Mouse (Mus musculus) c-Kit-positive CD71-positive TER-119-positive erythroid progenitor cells, embryonic 14.5 days (primary cell): ENCODE data around the gene Tpi1.
"Not testable (repeated sequence)": the region's sequence is repeated elsewhere in the genome, so short reads cannot be mapped to it uniquely, and the experiment has no call there.

ENCODE experiments used
- DNase-seq: peaks from one replicate; pipeline ENCODE4 v3.0.0-alpha.2; 2013; ENCODE audit warnings: low spot score

Gene Tpi1

GRCm38 (mm10) chr6:124831199-124831598 lies 17.1 kb upstream of the Tpi1 start:
- DNase-seq: not testable (repeated sequence)

- DNase-seq: peak; percentile 94
These were observed 16.0 kb upstream of the Tpi1 start for GRCm38 (mm10) chr6:124829799-124830700.

GRCm38 (mm10) chr6:124828868-124829798 lies 15.0 kb upstream of the Tpi1 start, which contains the start of the genes Usp5 and Cdca3:
Gene Usp5, minus strand, starts transcription at chr6:124829484.
Gene Cdca3, plus strand, starts transcription at chr6:124829547.
- peak; percentile 99 for DNase-seq

DNA sequence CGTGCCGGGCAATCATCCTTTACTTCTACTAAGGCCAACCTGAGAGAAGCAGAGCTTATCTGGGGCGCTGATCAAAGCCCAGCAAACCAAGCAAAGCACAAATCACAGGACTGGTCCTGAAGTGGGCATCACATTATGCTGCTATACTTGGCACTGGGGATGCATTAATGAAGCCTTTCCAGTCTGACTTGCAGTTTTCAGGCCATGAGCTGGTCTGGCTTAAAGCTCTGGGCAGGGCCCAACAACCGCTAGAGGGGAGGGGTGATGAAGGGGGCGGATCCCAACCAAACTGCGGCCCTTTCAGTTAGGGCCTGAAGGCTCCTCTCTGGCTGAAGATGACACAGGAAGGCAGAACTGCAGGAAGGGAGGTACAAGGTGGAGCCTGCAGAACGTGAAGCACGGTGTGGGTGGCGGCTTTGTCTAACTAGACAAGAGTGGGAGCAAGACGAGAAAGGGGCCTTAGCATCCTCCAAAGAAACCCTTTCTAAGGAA lies 14.1 kb upstream of the Tpi1 start:
- DNase-seq: no peak

GRCm38 (mm10) chr6:124822049-124822448 lies 8.0 kb upstream of the Tpi1 start:
- DNase-seq: no peak

DNA sequence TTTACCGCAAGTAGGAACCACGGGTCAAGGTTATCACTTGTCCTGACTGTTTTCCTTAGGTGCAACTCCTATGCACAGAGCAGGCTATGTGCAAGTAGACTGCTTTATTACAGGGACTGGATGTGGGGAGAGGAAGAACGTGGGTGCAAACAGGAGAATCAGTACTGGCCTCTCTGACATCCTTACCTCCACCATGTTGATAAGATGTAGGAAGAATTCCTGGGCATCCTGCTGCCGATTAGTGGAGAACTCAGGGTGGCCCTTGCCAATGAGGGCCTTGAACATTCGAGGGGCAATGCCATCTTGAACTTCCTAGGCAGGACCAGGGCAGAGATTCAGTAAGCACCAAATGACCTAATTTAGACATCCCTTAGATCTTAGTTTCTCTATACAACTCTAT lies 6.8 kb upstream of the Tpi1 start:
- DNase-seq: no peak

DNA sequence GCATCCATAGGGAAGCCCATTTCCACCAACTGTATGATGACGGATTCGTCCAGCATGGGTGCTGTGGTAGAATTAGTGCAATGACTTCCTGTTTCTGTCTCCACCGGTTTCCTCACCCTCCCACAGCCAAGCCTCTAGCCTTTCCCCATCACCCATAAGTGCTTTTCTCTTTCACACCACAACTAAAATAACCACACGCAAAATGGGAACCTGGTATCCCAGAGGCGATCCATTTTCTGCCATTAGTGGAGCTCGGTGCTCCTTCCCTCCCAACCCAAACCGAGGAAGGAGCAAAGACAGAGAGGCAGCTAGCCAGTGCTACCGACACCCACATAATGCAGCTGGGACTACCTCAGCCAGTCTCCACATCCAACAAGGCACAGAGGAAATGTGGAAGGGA lies 3.9 kb upstream of the Tpi1 start:
- DNase-seq: no peak

GRCm38 (mm10) chr6:124817563-124817962 lies 3.5 kb upstream of the Tpi1 start:
- no peak for DNase-seq

DNA sequence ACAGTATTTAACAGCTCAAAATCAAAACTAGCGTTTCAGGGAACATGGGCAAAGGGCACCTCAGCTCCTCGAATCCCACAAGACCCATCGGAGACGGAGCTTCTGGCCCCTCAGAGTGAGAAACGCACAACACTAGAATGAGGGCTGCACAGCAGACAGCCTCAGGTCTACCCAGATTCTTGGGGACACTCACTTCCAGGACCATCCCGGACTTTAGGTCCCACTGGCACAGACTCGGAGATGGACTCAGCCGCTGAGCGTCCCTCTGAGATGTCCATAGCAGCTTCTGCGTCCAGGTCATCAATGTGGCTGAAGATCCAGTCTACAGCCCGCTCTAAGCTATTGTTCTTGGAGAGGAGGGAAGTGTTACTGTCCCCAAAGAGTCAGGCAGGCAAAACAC lies 3.0 kb upstream of the Tpi1 start:
- no peak for DNase-seq

- no peak for DNase-seq
These were observed 2.5 kb upstream of the Tpi1 start for GRCm38 (mm10) chr6:124816611-124817010.

GRCm38 (mm10) chr6:124814858-124815774 lies 1.0 kb upstream of the Tpi1 start:
- DNase-seq: no peak

GRCm38 (mm10) chr6:124814448-124814847 lies 352 bp upstream of the Tpi1 start:
- DNase-seq: no peak

- DNase-seq: peak; percentile 58
These were observed 600 bp downstream of the Tpi1 start for GRCm38 (mm10) chr6:124813496-124813895.

GRCm38 (mm10) chr6:124812848-124813247 lies 1.2 kb downstream of the Tpi1 start:
- no peak for DNase-seq

GRCm38 (mm10) chr6:124811701-124812560 lies 2.2 kb downstream of the Tpi1 start:
- no peak for DNase-seq

GRCm38 (mm10) chr6:124811403-124811665 lies 2.8 kb downstream of the Tpi1 start:
- no peak for DNase-seq

DNA sequence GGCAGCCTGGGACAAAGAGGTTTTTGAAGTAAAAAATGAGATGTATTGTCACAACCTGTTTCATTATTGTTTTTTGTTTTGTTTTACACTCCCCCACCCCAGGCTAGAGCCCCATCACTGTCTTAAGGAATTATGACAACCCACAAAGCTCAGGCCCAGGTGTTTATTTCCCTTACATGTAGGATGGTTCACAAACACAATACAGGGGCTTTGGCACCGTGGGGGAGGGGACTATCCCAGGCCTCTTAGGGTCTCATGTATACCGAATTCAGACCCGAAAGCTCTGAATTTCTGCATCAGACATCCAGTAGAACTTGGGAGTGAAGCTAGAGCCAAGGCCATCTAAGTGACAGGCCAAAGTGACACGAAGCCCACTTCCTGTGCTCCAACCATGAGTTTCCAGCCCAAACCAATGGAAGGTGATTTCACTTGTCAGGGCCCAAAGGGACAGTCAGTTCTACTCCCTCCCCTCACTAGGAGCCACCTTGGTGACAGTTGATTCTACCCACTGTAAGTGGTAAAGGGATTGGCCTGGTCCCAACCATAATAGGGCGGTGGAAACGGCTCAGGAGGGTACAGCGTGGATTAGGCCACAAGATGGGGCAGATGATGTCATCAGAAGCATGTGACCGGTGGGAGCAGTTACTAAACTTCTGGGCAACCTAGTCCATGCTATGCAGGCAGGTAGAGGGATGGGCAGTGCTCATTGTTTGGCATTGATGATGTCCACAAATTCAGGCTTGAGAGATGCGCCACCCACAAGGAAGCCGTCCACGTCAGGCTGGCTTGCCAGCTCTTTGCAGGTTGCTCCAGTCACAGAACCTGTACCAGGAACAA lies 3.3 kb downstream of the Tpi1 start:
- not testable (repeated sequence) for DNase-seq

DNA sequence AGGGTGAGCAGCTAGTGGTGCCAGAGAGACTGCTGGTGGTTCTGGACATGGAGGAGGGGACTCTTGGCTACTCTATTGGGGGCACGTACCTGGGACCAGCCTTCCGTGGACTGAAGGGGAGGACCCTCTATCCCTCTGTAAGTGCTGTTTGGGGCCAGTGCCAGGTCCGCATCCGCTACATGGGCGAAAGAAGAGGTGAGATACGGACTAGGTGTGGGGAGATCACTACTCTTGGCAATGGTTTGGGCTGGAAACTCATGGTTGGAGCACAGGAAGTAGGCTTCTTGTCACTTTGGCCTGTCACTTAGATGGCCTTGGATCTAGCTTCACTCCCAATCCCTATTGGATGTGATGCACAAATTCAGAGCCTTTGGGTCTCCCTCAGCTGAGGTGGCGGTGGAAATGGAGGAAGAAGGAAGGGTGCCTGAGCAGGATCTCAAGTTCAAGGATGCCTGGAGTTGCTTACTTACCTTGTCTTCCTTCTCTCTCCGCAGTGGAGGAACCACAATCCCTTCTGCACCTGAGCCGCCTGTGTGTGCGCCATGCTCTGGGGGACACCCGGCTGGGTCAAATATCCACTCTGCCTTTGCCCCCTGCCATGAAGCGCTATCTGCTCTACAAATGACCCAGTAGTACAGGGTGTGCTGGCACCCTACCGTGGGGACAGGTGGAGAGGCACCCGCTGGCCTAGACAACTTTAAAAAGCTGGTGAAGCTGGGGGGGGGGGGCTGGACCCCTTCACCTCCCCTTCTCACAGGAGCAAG lies 4.1 kb downstream of the Tpi1 start:
- DNase-seq: no peak
